Mouse (Mus musculus) MEL (cell line): ENCODE results near the gene Tppp3. TPM values are rescaled to one million over a fixed set of nuclear protein-coding genes. Genes with fewer than 3 reads are reported as not detected.

Experiments used
- DNase-seq: peaks from one replicate; pipeline ENCODE4 v3.0.0; 2011; ENCODE audit warnings: low read depth, low spot score
- H3K27ac ChIP-seq: 2 replicates; pipeline ENCODE4 v1.5.1; 2012; ENCODE audit warnings: low read depth, mild to moderate bottlenecking, control low read depth, low read length, moderate library complexity; ENCODE audit not compliant: control insufficient read depth
- H3K27me3 ChIP-seq, 2 experiments: fragments of 150-350 bp in 1 of 2; sonication (generic) in 1 of 2; 2 replicates each; pipeline ENCODE4 v1.6.1; 2012; ENCODE audit warnings: low read length in 2 of 2, mild to moderate bottlenecking in 2 of 2, improper control_type of control experiment in 1 of 2, moderate library complexity in 1 of 2; ENCODE audit not compliant: insufficient read depth in 2 of 2, control insufficient read depth in 1 of 2
- H3K36me3 ChIP-seq, 2 experiments: 2 replicates each; pipeline ENCODE4 v1.6.1; 2012 to 2014; ENCODE audit warnings: low read length in 2 of 2, improper control_type of control experiment in 1 of 2, inconsistent platforms in 1 of 2, mild to moderate bottlenecking in 1 of 2; ENCODE audit not compliant: insufficient read depth in 2 of 2, control insufficient read depth in 1 of 2
- H3K4me1 ChIP-seq, 2 experiments: fragments of 150-350 bp in 1 of 2; sonication (generic) in 1 of 2; 2 replicates each; pipeline ENCODE4 v1.6.1; 2012; ENCODE audit warnings: low read length in 2 of 2, improper control_type of control experiment in 1 of 2, mild to moderate bottlenecking in 1 of 2; ENCODE audit not compliant: insufficient read depth in 2 of 2, control insufficient read depth in 1 of 2
- H3K4me3 ChIP-seq, 2 experiments: fragments of 150-350 bp in 1 of 2; sonication (generic) in 1 of 2; 2 replicates each; pipeline ENCODE4 v1.5.1; 2012; ENCODE audit warnings: low read depth in 2 of 2, low read length in 2 of 2, mild to moderate bottlenecking in 2 of 2, moderate library complexity in 2 of 2, control low read depth in 1 of 2, improper control_type of control experiment in 1 of 2; ENCODE audit not compliant: control insufficient read depth in 1 of 2, insufficient read depth in 1 of 2
- H3K79me2 ChIP-seq: 2 replicates; pipeline ENCODE4 v1.6.1; 2012; ENCODE audit warnings: mild to moderate bottlenecking, low read length, moderate library complexity; ENCODE audit not compliant: control insufficient read depth, poor library complexity, insufficient read depth
- H3K9ac ChIP-seq: 2 replicates; pipeline ENCODE4 v1.6.1; 2012; ENCODE audit warnings: low read depth, mild to moderate bottlenecking, control low read depth, low read length, moderate library complexity; ENCODE audit not compliant: control insufficient read depth, poor library complexity, severe bottlenecking
- H3K9me3 ChIP-seq: fragments of 150-350 bp; sonication (generic); replicated peaks from 2 replicates; pipeline ENCODE4 v1.6.1; 2012; ENCODE audit warnings: mild to moderate bottlenecking, low read length, improper control_type of control experiment, moderate library complexity; ENCODE audit not compliant: insufficient read depth
- CHD1 ChIP-seq: IDR thresholded peaks from 2 replicates; pipeline ENCODE4 v1.6.1; 2012; ENCODE audit warnings: low read depth, mild to moderate bottlenecking, inconsistent platforms, low read length, improper control_type of control experiment
- CTCF ChIP-seq, 3 experiments: IDR thresholded peaks in 2 of 3; conservative IDR thresholded peaks in 1 of 3; 2 replicates each; pipeline ENCODE4 v1.5.1; 2011 to 2012; ENCODE audit warnings: low read length in 3 of 3, low read depth in 2 of 3, mild to moderate bottlenecking in 2 of 3, improper control_type of control experiment in 1 of 3, inconsistent platforms in 1 of 3, mixed read lengths in 1 of 3, moderate library complexity in 1 of 3; ENCODE audit not compliant: control insufficient read depth in 1 of 3, insufficient read depth in 1 of 3, poor library complexity in 1 of 3, severe bottlenecking in 1 of 3
- ELF1 ChIP-seq: IDR thresholded peaks from 2 replicates; pipeline ENCODE4 v1.6.1; 2014; ENCODE audit warnings: low read depth, mild to moderate bottlenecking, inconsistent platforms, low read length, improper control_type of control experiment, moderate library complexity
- EP300 ChIP-seq, 2 experiments: IDR thresholded peaks; 2 replicates each; pipeline ENCODE4 v1.6.1; 2011; ENCODE audit warnings: improper control_type of control experiment in 2 of 2, low read length in 2 of 2, low read depth in 1 of 2, mild to moderate bottlenecking in 1 of 2
- ETS1 ChIP-seq: IDR thresholded peaks from 2 replicates; pipeline ENCODE4 v1.6.1; 2012; ENCODE audit warnings: low read depth, mild to moderate bottlenecking, inconsistent platforms, low read length, improper control_type of control experiment, moderate library complexity
- HCFC1 ChIP-seq: IDR thresholded peaks from 2 replicates; pipeline ENCODE4 v1.6.1; 2012; ENCODE audit warnings: low read depth, mild to moderate bottlenecking, inconsistent platforms, low read length, improper control_type of control experiment, moderate library complexity
- JUND ChIP-seq: IDR thresholded peaks from 2 replicates; pipeline ENCODE4 v1.6.1; 2011; ENCODE audit warnings: low read depth, mild to moderate bottlenecking, improper control_type of control experiment, low read length
- KAT2A ChIP-seq: conservative IDR thresholded peaks from 2 replicates; pipeline ENCODE4 v1.6.1; 2012; ENCODE audit warnings: low read depth, low read length, improper control_type of control experiment, inconsistent platforms
- MAFK ChIP-seq: IDR thresholded peaks from 2 replicates; pipeline ENCODE4 v1.6.1; 2011; ENCODE audit warnings: low read depth, mild to moderate bottlenecking, low read length, improper control_type of control experiment, borderline replicate concordance
- MAZ ChIP-seq: IDR thresholded peaks from 2 replicates; pipeline ENCODE4 v1.6.1; 2012; ENCODE audit warnings: low read depth, mild to moderate bottlenecking, inconsistent platforms, low read length, improper control_type of control experiment
- MEF2A ChIP-seq: IDR thresholded peaks from 2 replicates; pipeline ENCODE4 v1.6.1; 2014; ENCODE audit warnings: low read depth, mild to moderate bottlenecking, inconsistent platforms, low read length, improper control_type of control experiment; ENCODE audit not compliant: poor library complexity, insufficient replicate concordance, severe bottlenecking; ENCODE audit errors: extremely low read depth
- MXI1 ChIP-seq: IDR thresholded peaks from 2 replicates; pipeline ENCODE4 v1.6.1; 2011; ENCODE audit warnings: mild to moderate bottlenecking, low read depth, low read length, improper control_type of control experiment
- MYB ChIP-seq: IDR thresholded peaks from 2 replicates; pipeline ENCODE4 v1.6.1; 2011; ENCODE audit warnings: mild to moderate bottlenecking, low read depth, low read length, improper control_type of control experiment
- SIN3A ChIP-seq: IDR thresholded peaks from 2 replicates; pipeline ENCODE4 v1.6.1; 2012; ENCODE audit warnings: low read length, improper control_type of control experiment, inconsistent platforms
- SMC3 ChIP-seq: IDR thresholded peaks from 2 replicates; pipeline ENCODE4 v1.6.1; 2011; ENCODE audit warnings: low read depth, low read length, improper control_type of control experiment
- TAL1 ChIP-seq: IDR thresholded peaks from 2 replicates; pipeline ENCODE4 v1.6.1; 2012; ENCODE audit warnings: mild to moderate bottlenecking, inconsistent platforms, low read length, moderate library complexity, mixed read lengths
- TBP ChIP-seq: IDR thresholded peaks from 2 replicates; pipeline ENCODE4 v1.8.0; 2011; ENCODE audit warnings: low read depth, low read length, improper control_type of control experiment
- TCF12 ChIP-seq: IDR thresholded peaks from 2 replicates; pipeline ENCODE4 v1.6.1; 2014; ENCODE audit warnings: low read depth, mild to moderate bottlenecking, inconsistent platforms, low read length, improper control_type of control experiment, moderate library complexity
- UBTF ChIP-seq: IDR thresholded peaks from 2 replicates; pipeline ENCODE4 v1.6.1; 2012; ENCODE audit warnings: low read depth, mild to moderate bottlenecking, inconsistent platforms, low read length, improper control_type of control experiment, moderate library complexity, borderline replicate concordance; ENCODE audit not compliant: insufficient read depth
- USF1 ChIP-seq: IDR thresholded peaks from 2 replicates; pipeline ENCODE4 v1.6.1; 2014; ENCODE audit warnings: low read depth, mild to moderate bottlenecking, inconsistent platforms, low read length, improper control_type of control experiment, moderate library complexity
- USF2 ChIP-seq, 2 experiments: IDR thresholded peaks; 2 replicates each; pipeline ENCODE4 v1.6.1; 2011 to 2012; ENCODE audit warnings: improper control_type of control experiment in 2 of 2, low read length in 2 of 2, borderline replicate concordance in 1 of 2, inconsistent platforms in 1 of 2, low read depth in 1 of 2, mild to moderate bottlenecking in 1 of 2; ENCODE audit not compliant: insufficient read depth in 1 of 2
- ZC3H11A ChIP-seq: IDR thresholded peaks from 2 replicates; pipeline ENCODE4 v1.6.1; 2012; ENCODE audit warnings: low read depth, mild to moderate bottlenecking, inconsistent platforms, low read length, improper control_type of control experiment
- ZMIZ1 ChIP-seq: IDR thresholded peaks from 2 replicates; pipeline ENCODE4 v1.6.1; 2012; ENCODE audit warnings: low read depth, mild to moderate bottlenecking, inconsistent platforms, low read length, improper control_type of control experiment, moderate library complexity
- ZNF384 ChIP-seq: IDR thresholded peaks from 2 replicates; pipeline ENCODE4 v1.6.1; 2012; ENCODE audit warnings: low read depth, mild to moderate bottlenecking, inconsistent platforms, low read length, improper control_type of control experiment
- polyA plus RNA-seq, 2 experiments: library from polyadenylated mRNA; stranded (reverse) in 1 of 2; unstranded in 1 of 2; fragments of >175 nt in 1 of 2; fragments of >200 nt in 1 of 2; gene quantifications; 2 replicates each; pipeline versions ENCODE4 v1.2.1 to v1.2.4; 2012; ENCODE audit warnings: low replicate concordance in 2 of 2, low read depth in 1 of 2; ENCODE audit not compliant: insufficient read length in 2 of 2, insufficient read depth in 1 of 2, missing spikeins in 1 of 2
- total RNA-seq: library from RNA; depleted of rRNA; stranded (reverse); fragments of 300-350 nt; gene quantifications from 2 replicates; pipeline ENCODE4 v1.2.3, GENCODE M21; 2012

Tppp3 gene
- total and polyA plus RNA-seq, 3 experiments: 0.81 to 1.7 TPM; not detected in 1

GRCm38 (mm10) chr8:105466700-105467291 lies 4.5 kb downstream of the Tppp3 start:
- Histone ChIP-seq H3K36me3 (no peaks in the 10 kb centered on the region), H3K27ac (no peak overlapping the region), H3K9ac (no peak overlapping the region), H3K9me3 (no peaks in the 10 kb centered on the region), H3K79me2 (no peaks in the 10 kb centered on the region), H3K4me3 (no peak overlapping the region), H3K27me3 (no peaks in the 10 kb centered on the region; a peak in 1 of 4 replicates), H3K4me1 (peaks cover 0 to 3% of the 10 kb centered on the region in 2 experiments; a peak in 1 of 4 replicates)
- TF ChIP-seq TCF12 (no peak), MEF2A (no peak), HCFC1 (no peak), JUND (no peak), MXI1 (no peak), USF2 (IDR thresholded peaks at IDR 0.05; ENCODE audit: borderline replicate concordance in 1 of 2, insufficient read depth in 1 of 2, low read depth in 1 of 2, low read length in 2 of 2) (no peak), EP300 (IDR thresholded peaks at IDR 0.05; ENCODE audit: low read depth in 1 of 2, low read length in 2 of 2) (no peak), CHD1 (no peak), ELF1 (no peak), ZC3H11A (no peak), ZNF384 (no peak), KAT2A (no peak), MYB (no peak), UBTF (no peak), CTCF (IDR thresholded peaks at IDR 0.05 in 2 of 3, conservative IDR thresholded peaks at IDR 0.05 in 1 of 3; ENCODE audit: control insufficient read depth in 1 of 3, insufficient read depth in 1 of 3, low read depth in 2 of 3, low read length in 3 of 3, poor library complexity in 1 of 3, severe bottlenecking in 1 of 3) (no peak), USF1 (no peak), ETS1 (no peak)
- no peak for DNase-seq

GRCm38 (mm10) chr8:105466246-105466645 lies 5.1 kb downstream of the Tppp3 start:
- no peak overlapping the region for H3K27ac ChIP-seq
- TF ChIP-seq ZMIZ1: no peak
- no peak for TF ChIP-seq SIN3A
- TF ChIP-seq USF2 (IDR thresholded peaks at IDR 0.05; ENCODE audit: borderline replicate concordance in 1 of 2, insufficient read depth in 1 of 2, low read depth in 1 of 2, low read length in 2 of 2): no peak
- no peak for TF ChIP-seq TBP
- no peak for TF ChIP-seq MAFK
- TF ChIP-seq HCFC1: no peak
- TF ChIP-seq ZC3H11A: no peak
- TF ChIP-seq JUND: no peak
- TF ChIP-seq MAZ: no peak
- no peak for TF ChIP-seq SMC3
- TF ChIP-seq TAL1: no peak
- no peak for TF ChIP-seq UBTF
- H3K9ac ChIP-seq: no peak overlapping the region
- no peaks in the 10 kb centered on the region for H3K36me3 ChIP-seq
- DNase-seq: no peak
- H3K27me3 ChIP-seq: no peaks in the 10 kb centered on the region; a peak in 1 of 4 replicates
- no peak overlapping the region for H3K4me3 ChIP-seq
- peaks cover 0 to 3% of the 10 kb centered on the region in 2 experiments; a peak in 1 of 4 replicates for H3K4me1 ChIP-seq
- H3K9me3 ChIP-seq: no peaks in the 10 kb centered on the region
- H3K79me2 ChIP-seq: no peaks in the 10 kb centered on the region
